Mouse (Mus musculus) E14TG2a.4 (cell line): ENCODE measurements around the gene Map3k4.

Experiments
- CTCF ChIP-seq: conservative IDR thresholded peaks from 2 replicates; pipeline ENCODE4 v1.5.1; 2014; ENCODE audit warnings: low read length
- NANOG ChIP-seq: IDR thresholded peaks from 2 replicates; pipeline ENCODE4 v1.6.1; 2014; ENCODE audit warnings: borderline replicate concordance, low read length, mixed read lengths
- POU5F1 ChIP-seq: IDR thresholded peaks from 2 replicates; pipeline ENCODE4 v1.6.1; 2014; ENCODE audit warnings: low read length, borderline replicate concordance

DNA sequence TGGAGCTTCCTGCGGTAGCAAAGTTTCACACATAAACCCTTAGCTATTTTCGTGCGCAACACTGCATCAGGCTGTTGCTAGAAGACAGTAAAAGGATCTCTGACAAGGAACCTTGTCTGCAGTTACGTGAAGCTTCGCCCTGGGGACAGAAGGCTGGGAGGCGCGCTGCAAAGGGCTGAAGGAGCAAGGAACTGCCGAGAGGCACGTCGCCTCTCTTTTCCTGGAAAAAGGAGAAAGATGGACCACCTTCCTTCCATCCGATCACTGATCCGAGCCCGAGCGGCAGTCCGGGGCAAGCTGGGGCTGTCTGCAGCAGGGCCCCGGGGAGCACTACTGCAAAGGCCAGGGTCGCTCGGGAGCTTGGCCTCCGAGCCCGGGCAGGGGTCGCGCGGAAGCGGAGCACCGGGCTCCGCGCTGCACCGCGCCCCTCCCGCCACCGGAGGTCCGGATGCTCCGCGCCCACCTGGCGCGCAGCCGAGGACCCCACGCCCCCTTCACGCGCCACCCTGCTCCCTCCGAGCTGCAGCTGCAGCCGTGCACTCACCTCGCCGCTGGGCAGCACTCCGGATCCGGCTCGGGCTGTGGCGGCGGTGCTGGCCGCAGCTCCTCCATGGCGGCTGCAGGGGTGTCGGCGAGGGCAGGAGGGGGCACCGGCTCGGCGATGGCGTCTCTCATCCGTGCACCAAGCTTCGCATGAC lies 493 bp downstream of the Map3k4 start:
- TF ChIP-seq CTCF = no peak
- TF ChIP-seq NANOG = no peak
- TF ChIP-seq POU5F1 = no peak
